Mouse (Mus musculus) olfactory bulb, adult 2 months (tissue): ENCODE data around the gene Gpx6. TPM values are rescaled to one million over a fixed set of nuclear protein-coding genes. Genes with fewer than 3 reads are reported as not detected.

ENCODE experiments used
- H3K27ac ChIP-seq: fragments of 200-500 bp; 2 replicates; pipeline ENCODE4 v1.5.1; 2012; ENCODE audit warnings: low read depth, low read length; ENCODE audit not compliant: insufficient read depth
- H3K4me1 ChIP-seq: fragments of 200-500 bp; 2 replicates; pipeline ENCODE4 v1.6.1; 2012; ENCODE audit warnings: low read length; ENCODE audit not compliant: control insufficient read depth, insufficient read depth
- H3K4me3 ChIP-seq: fragments of 200-500 bp; 2 replicates; pipeline ENCODE4 v1.5.1; 2012; ENCODE audit warnings: mild to moderate bottlenecking, low read depth, low read length, moderate library complexity; ENCODE audit not compliant: insufficient read depth
- CTCF ChIP-seq: fragments of 200-500 bp; IDR thresholded peaks from 2 replicates; pipeline ENCODE4 v1.5.1; 2012; ENCODE audit warnings: low read depth, mild to moderate bottlenecking, low read length, moderate library complexity; ENCODE audit not compliant: insufficient read depth
- POLR2A ChIP-seq: fragments of 200-500 bp; IDR thresholded peaks from 2 replicates; pipeline ENCODE4 v1.6.1; 2012; ENCODE audit warnings: mild to moderate bottlenecking, low read depth, low read length, moderate library complexity; ENCODE audit not compliant: insufficient read depth
- WGBS: fragments of 180-500 bp; shearing (Covaris S2); methylation state at CpG from one replicate; pipeline ENCODE4 v1.1.7; 2018; 5-methylcytosine and 5-hydroxymethylcytosine counted together
- polyA plus RNA-seq: library from polyadenylated mRNA; stranded (reverse); fragments of >200 nt; gene quantifications from 2 replicates; pipeline ENCODE4 v1.2.4, GENCODE M21; 2012; ENCODE audit warnings: low replicate concordance; ENCODE audit not compliant: missing spikeins, insufficient read depth, insufficient read length

Gene Gpx6
- polyA plus RNA-seq, 1 experiment = not detected

DNA sequence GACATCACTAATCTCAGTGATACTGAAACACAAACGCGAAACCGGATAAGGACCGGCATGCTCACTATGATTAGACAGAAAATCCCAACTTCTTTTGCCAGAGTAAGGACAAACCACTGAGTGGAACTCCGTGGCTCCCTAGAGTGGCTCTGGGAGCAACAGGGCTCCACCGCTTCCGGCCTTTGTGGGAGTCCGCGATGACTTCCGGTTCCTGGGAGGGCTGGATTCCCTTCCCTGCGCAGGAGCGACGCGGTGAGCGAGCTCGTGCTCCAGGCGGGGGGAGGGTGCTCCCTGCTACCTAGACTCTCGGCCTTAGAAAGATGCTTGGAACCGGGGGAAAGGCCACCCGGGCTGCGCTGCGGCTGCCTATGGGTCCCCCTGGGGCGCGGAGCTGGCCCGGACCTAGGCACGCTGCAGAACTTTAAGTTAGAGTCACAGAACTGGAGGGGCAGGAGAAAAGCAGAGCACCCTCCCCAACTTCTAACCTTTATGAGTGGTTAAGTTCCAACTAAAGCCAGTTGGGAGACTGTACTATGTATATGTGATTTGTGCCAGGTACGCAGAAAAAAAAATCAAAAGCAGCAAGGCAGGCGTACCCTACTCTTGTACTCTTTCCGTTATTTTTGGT is 50.8 kb downstream of the Gpx6 start, which contains the start of gene Zscan12:
Gene Zscan12, plus strand, starts transcription at position 200 of the 628 bp plus-strand sequence.
- TF ChIP-seq POLR2A (peak; percentile 84), CTCF (no peak)
- Histone ChIP-seq H3K4me3 (peak within 1 kb of the TSS; percentile 98), H3K4me1 (peaks cover 4% of the 10 kb centered on the region), H3K27ac (0 out of 2 replicates have a peak within 1 kb of the TSS, but pooled peaks have one; percentile 60)
- WGBS = under 1% methylated on average over 29 of the region's 29 CpGs

DNA sequence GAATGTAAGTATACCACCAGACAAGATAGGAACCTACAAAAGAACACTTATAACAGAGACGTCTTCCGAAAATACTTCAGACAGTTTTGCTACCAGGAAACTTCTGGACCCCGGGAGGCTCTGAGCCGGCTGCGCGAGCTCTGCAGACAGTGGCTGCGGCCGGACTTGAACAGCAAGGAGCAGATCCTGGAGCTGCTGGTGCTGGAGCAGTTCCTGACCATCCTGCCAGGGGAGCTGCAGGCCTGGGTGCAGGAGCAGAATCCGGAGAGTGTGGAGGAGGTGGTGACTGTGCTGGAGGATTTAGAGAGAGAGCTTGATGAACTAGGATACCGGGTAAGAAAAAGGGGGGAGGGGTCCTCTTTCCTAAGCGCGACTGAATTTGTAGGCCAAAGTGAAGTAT is 51.8 kb downstream of the Gpx6 start:
- TF ChIP-seq POLR2A = no peak
- TF ChIP-seq CTCF = no peak
- H3K4me3 ChIP-seq = peak overlapping the region; percentile 2; the same call in 1 of the 2 replicates
- H3K27ac ChIP-seq = no peak overlapping the region
- H3K4me1 ChIP-seq = peaks cover 4% of the 10 kb centered on the region
- WGBS = 63% methylated on average over 12 of the region's 12 CpGs

DNA sequence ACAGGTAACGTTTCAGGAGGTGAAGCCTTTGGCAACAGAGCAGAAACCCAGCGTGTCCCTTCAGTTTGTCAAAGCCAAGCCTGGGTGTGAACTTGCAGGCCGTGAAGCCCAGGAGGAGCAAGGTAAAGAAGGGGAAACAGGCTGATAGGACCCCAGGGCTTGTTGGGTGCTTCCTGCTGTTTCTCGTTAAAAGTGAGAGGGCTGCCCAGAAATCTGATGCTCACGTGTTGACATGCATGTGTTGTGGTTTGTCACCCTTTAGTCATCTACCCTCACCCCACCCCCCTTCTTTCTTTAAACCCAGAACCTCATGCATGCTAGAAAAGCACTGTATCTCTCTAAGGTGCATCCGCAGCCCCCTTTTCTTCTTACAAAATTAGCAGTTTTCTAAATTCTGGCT is 54.7 kb downstream of the Gpx6 start:
- peaks cover 4% of the 10 kb centered on the region for H3K4me1 ChIP-seq
- H3K4me3 ChIP-seq = no peak overlapping the region
- WGBS = 79% methylated on average over 6 of the region's 6 CpGs
- TF ChIP-seq POLR2A (no peak), CTCF (no peak)
- no peak overlapping the region for H3K27ac ChIP-seq

Other genes starting within 250 kb of the Gpx6 start
- not detected in 2 replicates for gene Olfr1370, start 237.2 kb upstream of the Gpx6 start, polyA plus RNA-seq
- gene Olfr1369-ps1, start 200.6 kb upstream of the Gpx6 start, polyA plus RNA-seq = not detected in 2 replicates
- not detected in 2 replicates for gene Olfr263, start 182.5 kb upstream of the Gpx6 start, polyA plus RNA-seq
- not detected in 2 replicates for gene Olfr1368, start 166.3 kb upstream of the Gpx6 start, polyA plus RNA-seq
- not detected in 2 replicates for gene Trim27, start 132.7 kb upstream of the Gpx6 start, polyA plus RNA-seq
- not detected in 2 replicates for gene Gpx5, start 19.4 kb upstream of the Gpx6 start, polyA plus RNA-seq
- not detected in 2 replicates for gene Olfr1367, start 34.8 kb downstream of the Gpx6 start, polyA plus RNA-seq
- gene Zscan12, start 50.7 kb downstream of the Gpx6 start, polyA plus RNA-seq = not detected in 2 replicates
- gene Zkscan3, start 90.6 kb downstream of the Gpx6 start, polyA plus RNA-seq = 126 TPM in 1 of 2 replicates, not detected in the other
- not detected in 2 replicates for gene Pgbd1, start 128.9 kb downstream of the Gpx6 start, polyA plus RNA-seq
- not detected in 2 replicates for gene Zscan26, start 141.6 kb downstream of the Gpx6 start, polyA plus RNA-seq
- gene Nkapl, start 156.4 kb downstream of the Gpx6 start, polyA plus RNA-seq = not detected in 2 replicates
- not detected in 2 replicates for gene Zkscan4, start 166.8 kb downstream of the Gpx6 start, polyA plus RNA-seq
- gene Gm10065, start 167.3 kb downstream of the Gpx6 start, polyA plus RNA-seq = not detected in 2 replicates
- gene AK157302, start 183.1 kb downstream of the Gpx6 start, polyA plus RNA-seq = not detected in 2 replicates
- gene Gm11273, start 189.3 kb downstream of the Gpx6 start, polyA plus RNA-seq = not detected in 2 replicates
- not detected in 2 replicates for gene Zkscan8, start 219.0 kb downstream of the Gpx6 start, polyA plus RNA-seq
- not detected in 2 replicates for gene Olfr1366, start 230.7 kb downstream of the Gpx6 start, polyA plus RNA-seq
- not detected in 2 replicates for gene Olfr1535, start 247.8 kb downstream of the Gpx6 start, polyA plus RNA-seq